Mouse (Mus musculus) CH12.LX (cell line): Measurements from ENCODE around the gene Slc25a36.

Source experiments
- CTCF ChIP-seq, 2 experiments: IDR thresholded peaks in 1 of 2; conservative IDR thresholded peaks in 1 of 2; 2 replicates each; pipeline ENCODE4 v1.5.1; 2011 to 2012; ENCODE audit warnings: low read depth in 2 of 2, low read length in 2 of 2, improper control_type of control experiment in 1 of 2, inconsistent platforms in 1 of 2, mild to moderate bottlenecking in 1 of 2, moderate library complexity in 1 of 2
- HCFC1 ChIP-seq: IDR thresholded peaks from 2 replicates; pipeline ENCODE4 v1.6.1; 2012; ENCODE audit warnings: low read depth, mild to moderate bottlenecking, inconsistent platforms, low read length, improper control_type of control experiment
- MAFK ChIP-seq: IDR thresholded peaks from 2 replicates; pipeline ENCODE4 v1.6.1; 2011; ENCODE audit warnings: low read length, improper control_type of control experiment; ENCODE audit not compliant: insufficient replicate concordance
- MAX ChIP-seq: IDR thresholded peaks from 2 replicates; pipeline ENCODE4 v1.6.1; 2011; ENCODE audit warnings: low read length, improper control_type of control experiment
- MAZ ChIP-seq: IDR thresholded peaks from 2 replicates; pipeline ENCODE4 v1.6.1; 2012; ENCODE audit warnings: low read depth, mild to moderate bottlenecking, inconsistent platforms, low read length, improper control_type of control experiment, moderate library complexity
- MEF2A ChIP-seq: IDR thresholded peaks from 2 replicates; pipeline ENCODE4 v1.6.1; 2014; ENCODE audit warnings: low read depth, mild to moderate bottlenecking, inconsistent platforms, low read length, improper control_type of control experiment, borderline replicate concordance
- RAD21 ChIP-seq: IDR thresholded peaks from 2 replicates; pipeline ENCODE4 v1.6.1; 2011; ENCODE audit warnings: low read depth, mild to moderate bottlenecking, low read length, improper control_type of control experiment, moderate library complexity
- RCOR1 ChIP-seq: conservative IDR thresholded peaks from 2 replicates; pipeline ENCODE4 v1.6.1; 2012; ENCODE audit warnings: low read depth, mild to moderate bottlenecking, inconsistent platforms, low read length, improper control_type of control experiment
- USF1 ChIP-seq: IDR thresholded peaks from 2 replicates; pipeline ENCODE4 v1.6.1; 2014; ENCODE audit warnings: low read depth, mild to moderate bottlenecking, inconsistent platforms, low read length, improper control_type of control experiment
- ZC3H11A ChIP-seq: IDR thresholded peaks from 2 replicates; pipeline ENCODE4 v1.6.1; 2012; ENCODE audit warnings: low read depth, mild to moderate bottlenecking, inconsistent platforms, low read length, improper control_type of control experiment

GRCm38 (mm10) chr9:97145351-97145750 lies 34.4 kb upstream of the Slc25a36 start:
- TF ChIP-seq CTCF (conservative IDR thresholded peaks at IDR 0.05 in 1 of 2, IDR thresholded peaks at IDR 0.05 in 1 of 2; ENCODE audit: low read depth in 2 of 2, low read length in 2 of 2) (no peak), MAFK (no peak), MAZ (no peak), ZC3H11A (no peak), RAD21 (no peak), RCOR1 (no peak), MAX (no peak), USF1 (no peak), MEF2A (no peak), HCFC1 (no peak)
